Mouse (Mus musculus) liver, adult (tissue): ENCODE measurements around the gene Rfx1.

Source experiments
- GATA4 ChIP-seq: IDR thresholded peaks from 2 replicates; pipeline ENCODE4 v1.6.1; 2014; ENCODE audit warnings: mild to moderate bottlenecking, low read length; ENCODE audit not compliant: insufficient replicate concordance

Rfx1 gene

DNA sequence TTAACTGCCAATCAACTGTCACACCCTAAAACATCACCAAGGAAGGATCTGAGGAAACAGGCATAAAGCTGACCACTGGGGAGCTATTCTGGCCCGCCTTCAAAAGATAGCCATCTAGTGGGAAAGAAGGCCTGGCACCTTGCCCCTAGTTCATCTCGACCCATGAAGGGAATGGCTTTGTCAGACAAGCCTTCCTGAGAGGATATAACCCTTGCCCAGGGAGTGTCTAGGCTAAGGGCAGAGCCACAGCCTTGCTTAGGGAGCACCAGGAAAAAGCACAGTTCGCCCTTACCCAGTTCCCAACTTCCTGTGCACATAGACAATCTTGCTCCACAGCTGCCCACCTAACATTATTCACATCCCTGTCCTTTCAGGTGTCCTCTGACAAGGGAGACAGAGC, 37.0 kb downstream of the Rfx1 start:
- no peak for TF ChIP-seq GATA4

DNA sequence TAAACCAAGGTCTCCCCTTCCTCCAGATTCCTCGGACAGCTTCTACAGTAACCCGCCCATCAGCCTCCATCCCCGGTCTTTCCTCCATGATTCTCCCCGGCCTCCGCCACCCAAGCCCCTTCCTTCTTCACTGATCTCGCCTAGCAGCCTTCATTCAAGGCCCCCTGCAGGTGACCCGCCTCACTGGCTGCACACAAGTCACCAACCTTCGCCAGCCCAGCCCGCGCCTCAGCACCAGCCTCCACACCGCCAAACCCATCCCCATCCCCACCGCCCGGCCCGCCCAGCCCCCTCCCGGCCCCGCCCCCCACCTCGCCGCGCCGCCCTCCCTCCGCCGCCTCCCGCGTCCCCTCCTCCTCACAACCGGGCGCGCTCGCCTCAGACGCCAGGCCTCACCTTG, 37.6 kb downstream of the Rfx1 start:
- no peak for TF ChIP-seq GATA4

DNA sequence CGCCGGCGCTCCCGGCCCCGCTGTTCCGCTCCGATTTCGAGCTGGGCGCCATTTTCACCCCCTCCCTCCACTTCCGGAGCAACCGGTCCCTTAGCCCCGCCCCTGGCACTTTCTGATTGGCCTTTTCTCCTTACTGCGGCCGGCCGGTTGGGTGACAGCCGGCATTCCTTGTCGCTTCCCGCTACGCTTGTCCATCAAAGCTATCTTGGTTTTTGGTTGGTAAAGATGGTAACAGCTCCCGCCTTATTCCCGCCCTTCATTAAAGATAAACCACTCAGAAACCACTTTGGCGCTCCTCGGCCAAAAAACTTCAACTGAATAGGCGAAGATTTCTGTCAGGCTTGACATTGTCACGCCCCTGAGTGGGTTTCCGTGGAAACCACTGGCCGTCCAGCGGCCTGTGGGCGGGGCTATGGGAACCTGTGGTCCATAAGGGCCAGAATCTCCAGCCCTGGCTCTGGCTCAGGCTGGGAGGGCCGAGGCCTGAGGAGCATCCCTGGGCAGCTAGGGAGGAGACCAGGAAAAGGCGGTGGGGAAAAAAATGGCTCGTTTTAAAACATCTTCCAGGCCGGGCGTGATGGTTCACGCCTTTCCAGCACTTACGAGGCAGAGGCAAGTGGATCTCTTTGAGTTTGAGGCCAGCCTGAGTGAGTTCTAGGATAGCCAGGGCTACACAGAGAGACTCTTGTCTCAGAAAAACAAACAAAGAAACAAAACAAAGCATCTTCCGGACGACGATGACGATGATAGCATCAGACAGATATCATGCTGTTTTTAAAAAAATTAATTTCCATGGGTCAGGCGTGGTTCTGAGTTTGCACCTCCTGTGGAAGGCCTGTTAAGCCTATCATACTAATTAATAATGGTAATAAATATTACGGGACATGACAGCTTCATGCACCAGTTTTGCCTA, 38.3 kb downstream of the Rfx1 start, which contains the start of gene Dcaf15:
Dcaf15 (minus strand) TSS at position 72 of the 913 bp plus-strand sequence.
- no peak for TF ChIP-seq GATA4

DNA sequence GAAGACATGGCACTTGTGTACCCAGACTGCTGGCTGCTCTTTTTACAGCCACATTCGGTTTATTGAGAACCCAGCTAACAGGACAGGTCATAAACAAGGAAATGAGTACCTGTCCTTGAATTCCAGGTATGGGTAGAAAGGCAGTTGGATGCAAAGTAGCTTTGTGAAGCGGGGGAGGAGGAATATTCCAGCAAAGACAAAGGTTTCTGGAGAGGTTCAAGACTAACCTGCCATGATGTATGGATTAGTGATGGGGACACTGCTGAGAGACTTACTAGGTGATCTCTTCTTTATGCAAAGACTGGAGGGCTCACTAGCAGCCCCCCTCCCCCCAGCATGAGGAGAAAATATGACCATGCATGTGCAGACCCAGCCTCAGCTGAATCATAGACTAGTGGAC, 39.0 kb downstream of the Rfx1 start:
- TF ChIP-seq GATA4, result no peak

DNA sequence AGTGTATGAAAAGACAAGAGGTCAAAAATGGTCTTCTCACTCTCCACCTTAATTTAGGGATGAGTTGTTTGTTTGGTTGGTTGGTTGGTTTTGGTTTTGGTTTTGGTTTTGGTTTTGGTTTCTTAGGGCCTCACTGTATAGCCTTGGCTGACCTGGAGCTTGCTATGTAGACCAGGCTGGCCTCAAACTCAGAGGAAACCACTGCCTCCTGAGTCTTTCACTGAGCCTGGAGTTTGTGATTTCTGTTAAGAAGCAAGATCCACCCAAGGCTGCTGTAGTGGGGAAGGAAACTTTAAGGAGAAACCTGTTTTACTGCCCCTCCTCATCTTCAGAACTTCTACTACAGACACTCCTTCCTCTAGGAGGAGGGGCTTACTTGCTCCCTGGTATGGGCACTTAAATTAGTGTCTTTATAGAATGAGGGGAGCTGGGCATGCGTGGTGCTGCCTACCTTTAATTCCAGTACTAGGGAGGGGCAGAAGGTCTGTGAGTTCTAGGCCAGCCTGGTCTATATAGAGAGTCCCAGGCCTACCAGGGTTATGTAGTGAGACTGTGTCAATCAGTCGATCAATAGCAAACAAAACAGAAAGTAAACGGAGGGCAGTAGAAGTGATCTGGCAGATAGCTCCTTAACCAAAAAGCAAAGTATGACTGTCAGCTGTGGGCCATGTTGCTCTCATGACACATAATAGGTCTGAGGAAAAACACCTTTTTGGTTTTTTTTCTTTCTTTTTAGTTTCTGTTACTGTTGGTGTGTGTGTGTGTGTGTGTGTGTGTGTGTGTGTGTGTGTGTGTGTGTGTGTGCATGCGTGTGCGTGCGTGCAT, 39.8 kb downstream of the Rfx1 start:
- no peak for TF ChIP-seq GATA4

DNA sequence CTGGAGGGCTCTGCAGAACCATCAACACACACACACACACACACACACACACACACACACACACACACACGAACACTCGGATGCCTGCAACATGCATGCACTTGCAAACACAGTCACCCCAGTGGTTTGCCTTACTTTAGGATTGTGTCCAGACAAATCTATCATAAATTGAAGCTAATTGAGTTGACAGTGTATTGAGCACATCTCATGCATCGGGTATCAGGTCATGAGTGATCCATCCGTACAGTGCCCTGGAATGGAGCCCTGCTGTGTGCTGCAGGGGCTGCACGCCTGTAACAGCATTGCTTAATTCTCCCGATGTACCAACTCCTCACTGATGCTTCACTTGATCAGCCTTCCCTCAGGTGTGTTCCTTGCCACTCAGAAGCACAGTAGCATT, 49.0 kb downstream of the Rfx1 start:
- no peak for TF ChIP-seq GATA4

DNA sequence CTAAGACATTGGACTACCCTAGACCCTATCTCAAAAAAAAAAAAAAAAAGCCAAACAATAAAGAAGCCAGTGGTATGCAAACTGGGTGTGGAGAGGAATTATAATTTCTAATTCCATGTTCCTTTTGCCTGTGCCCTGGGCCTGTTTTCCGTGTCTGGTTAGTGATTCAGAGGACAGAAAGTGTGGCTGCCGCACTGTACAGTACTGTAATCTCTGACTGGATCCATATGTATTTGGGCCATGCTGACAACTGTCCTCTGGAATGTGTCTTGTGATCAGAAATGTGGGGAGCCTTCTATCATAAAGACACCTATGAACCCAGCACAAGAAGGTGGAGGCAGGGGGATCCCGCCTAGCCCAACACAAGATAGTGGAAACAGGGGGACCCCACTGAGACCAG, 55.5 kb downstream of the Rfx1 start:
- TF ChIP-seq GATA4, result no peak

DNA sequence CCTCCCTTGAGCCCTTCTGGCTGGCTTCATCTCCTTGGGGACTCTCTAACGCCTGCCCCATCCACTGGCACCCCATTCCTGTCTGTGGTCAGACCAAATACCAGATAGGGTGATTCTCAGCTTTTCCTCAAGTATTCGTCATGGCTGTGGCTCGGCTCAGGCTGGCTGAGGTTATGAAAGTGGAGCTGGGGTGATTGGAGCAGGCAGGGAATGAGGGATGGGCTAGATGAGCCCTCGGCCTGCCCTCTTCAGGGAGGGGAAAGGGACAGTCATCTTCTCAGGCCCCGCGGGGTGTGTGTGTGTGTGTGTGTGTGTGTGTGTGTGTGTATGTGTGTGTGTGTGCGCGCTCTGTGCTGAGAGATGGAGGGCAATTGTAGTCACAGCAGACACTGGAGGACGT, 59.0 kb downstream of the Rfx1 start, which contains the start of gene Podnl1:
Podnl1 (plus strand) TSS at position 334 of the 400 bp plus-strand sequence.
- TF ChIP-seq GATA4, result no peak

DNA sequence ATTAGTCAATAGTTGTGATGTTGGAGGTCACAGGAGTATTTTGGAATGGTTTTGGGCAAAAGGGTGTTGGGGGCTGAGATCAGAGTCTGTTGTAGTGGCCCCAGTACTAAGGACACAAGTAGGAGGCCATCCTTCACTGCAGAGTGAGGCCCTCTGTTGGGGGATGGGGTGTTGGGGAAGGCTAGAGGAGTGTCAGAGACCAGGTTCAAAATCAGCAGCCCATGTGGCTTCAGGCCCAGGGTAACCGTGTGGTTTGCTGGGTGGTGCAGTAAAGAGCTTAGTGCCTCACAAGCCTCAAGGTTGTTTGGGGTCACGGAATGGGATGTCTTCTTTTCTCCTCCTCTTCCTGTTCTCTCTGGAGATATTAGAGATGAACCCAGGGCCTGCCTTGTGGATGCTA, 60.1 kb downstream of the Rfx1 start:
- no peak for TF ChIP-seq GATA4

- no peak for TF ChIP-seq GATA4
These were observed 60.7 kb downstream of the Rfx1 start for GRCm38 (mm10) chr8:84127202-84127901.

DNA sequence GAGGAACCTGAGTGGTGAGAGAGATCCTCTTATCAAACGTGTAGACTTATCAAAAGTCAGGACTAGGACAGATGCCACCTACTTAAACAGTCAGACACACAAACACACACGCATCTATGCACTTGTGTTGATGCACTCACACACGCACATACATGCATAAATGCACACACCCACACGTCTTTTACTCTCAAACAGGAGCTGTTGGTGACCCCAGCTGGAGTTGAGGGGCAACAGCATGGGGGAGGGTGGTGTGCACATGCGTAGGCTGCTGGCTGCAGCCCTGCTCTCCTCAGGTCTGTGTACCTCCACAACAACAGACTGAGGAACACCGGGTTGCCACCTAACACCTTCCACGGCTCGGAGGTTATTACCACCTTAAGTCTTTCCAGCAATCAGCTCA, 61.6 kb downstream of the Rfx1 start:
- no peak for TF ChIP-seq GATA4

GRCm38 (mm10) chr8:84130806-84131205, 64.2 kb downstream of the Rfx1 start:
- no peak for TF ChIP-seq GATA4

- no peak for TF ChIP-seq GATA4
These were observed 65.6 kb downstream of the Rfx1 start for GRCm38 (mm10) chr8:84132225-84132624.

DNA sequence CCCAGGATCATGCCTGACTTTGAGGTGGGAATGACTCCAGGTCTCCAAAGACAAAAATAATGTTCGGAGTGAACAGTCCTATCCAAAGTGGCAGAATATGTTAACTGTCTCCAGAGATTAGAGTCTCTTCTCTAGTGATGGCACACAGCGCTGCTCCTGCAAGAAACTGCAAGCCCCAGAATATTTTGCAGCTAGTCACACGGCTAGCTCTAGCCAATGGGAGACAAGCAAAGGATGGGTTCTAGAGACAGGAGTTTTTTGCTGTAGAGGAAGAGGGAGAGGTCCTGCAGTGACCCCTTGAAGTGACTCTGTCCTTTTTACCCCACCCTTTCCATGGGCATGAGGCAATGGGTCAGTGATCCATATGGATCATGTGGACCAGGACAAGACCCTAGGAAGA, 71.2 kb downstream of the Rfx1 start:
- TF ChIP-seq GATA4, result no peak

DNA sequence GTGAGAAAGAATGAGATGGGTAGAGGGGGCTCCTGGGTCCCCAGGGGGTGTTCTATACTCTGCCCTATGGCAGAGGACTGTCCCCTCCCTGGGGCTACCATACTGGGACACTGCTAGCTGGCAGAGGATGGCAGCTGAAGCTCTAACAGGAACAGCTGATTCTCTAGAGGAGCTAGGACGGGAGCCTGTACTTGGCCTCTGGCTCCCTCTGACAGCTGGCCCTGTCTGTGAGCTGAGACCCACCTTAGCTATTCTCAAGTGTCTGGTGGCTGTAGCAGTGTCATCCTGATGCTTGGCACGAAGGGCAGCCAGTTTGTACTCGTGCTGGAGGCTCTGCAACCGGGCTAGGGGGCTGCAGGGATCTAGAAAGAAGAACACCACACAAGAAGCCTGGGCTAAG, 74.2 kb downstream of the Rfx1 start:
- no peak for TF ChIP-seq GATA4
